Mouse (Mus musculus) ES-CJ7 (cell line): Measurements from ENCODE around the gene Vmn2r92.
"Not testable (repeated sequence)": the region's sequence is repeated elsewhere in the genome, so short reads cannot be mapped to it uniquely, and the experiment has no call there.

ENCODE experiments used
- DNase-seq: peaks from one replicate; pipeline ENCODE4 v3.0.0; 2011; ENCODE audit warnings: low read depth, low spot score

Vmn2r92 gene

GRCm38 (mm10) chr17:18151587-18151986, at the start of gene Vmn2r92:
Gene Vmn2r92 (plus strand): TSS chr17:18151887.
- not testable (repeated sequence) for DNase-seq

DNA sequence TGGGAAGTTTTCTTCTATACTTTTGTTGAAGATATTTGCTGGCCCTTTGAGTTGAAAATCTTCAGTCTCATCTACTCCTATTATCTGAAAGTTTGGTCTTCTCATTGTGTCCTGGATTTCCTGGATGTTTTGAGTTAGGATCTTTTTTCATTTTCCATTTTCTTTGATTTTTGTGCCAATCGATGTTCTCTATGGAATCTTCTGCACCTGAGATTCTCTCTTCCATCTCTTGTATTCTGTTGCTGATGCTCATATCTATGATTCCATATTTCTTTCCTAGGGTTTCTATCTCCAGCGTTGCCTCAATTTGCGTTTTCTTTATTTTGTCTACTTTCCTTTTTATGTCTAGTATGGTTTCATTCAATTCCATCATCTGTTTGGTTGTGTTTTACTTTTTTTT, 49.4 kb upstream of the Vmn2r92 start:
- DNase-seq = not testable (repeated sequence)

GRCm38 (mm10) chr17:18161194-18161593, 9.5 kb downstream of the Vmn2r92 start:
- DNase-seq = not testable (repeated sequence)

GRCm38 (mm10) chr17:18189732-18190131, 38.0 kb downstream of the Vmn2r92 start:
- DNase-seq = no peak

- no peak for DNase-seq
Observed at GRCm38 (mm10) chr17:18221300-18221699, 69.6 kb downstream of the Vmn2r92 start.

- peak; percentile 55 for DNase-seq
Observed at GRCm38 (mm10) chr17:18231996-18232395, 80.3 kb downstream of the Vmn2r92 start.

- peak; percentile 32 for DNase-seq
Observed at GRCm38 (mm10) chr17:18236931-18237330, 85.2 kb downstream of the Vmn2r92 start.
